Mouse (Mus musculus) bone marrow macrophage, adult 2 months (primary cell): ENCODE measurements around the gene Gm13276. TPM values are rescaled to one million over a fixed set of nuclear protein-coding genes. Genes with fewer than 3 reads are reported as not detected.
"Not testable (repeated sequence)": the region's sequence is repeated elsewhere in the genome, so short reads cannot be mapped to it uniquely, and the experiment has no call there.

ENCODE experiments used
- H3K27ac ChIP-seq: 2 replicates; pipeline ENCODE4 v1.5.1; 2012; ENCODE audit warnings: low read depth, low read length; ENCODE audit not compliant: insufficient read depth
- H3K4me1 ChIP-seq: 2 replicates; pipeline ENCODE4 v1.6.1; 2012; ENCODE audit warnings: low read length; ENCODE audit not compliant: control insufficient read depth, insufficient read depth
- H3K4me3 ChIP-seq: 2 replicates; pipeline ENCODE4 v1.5.1; 2012; ENCODE audit warnings: mild to moderate bottlenecking, low read length, moderate library complexity; ENCODE audit not compliant: insufficient read depth
- CTCF ChIP-seq: IDR thresholded peaks from 2 replicates; pipeline ENCODE4 v1.5.1; 2012; ENCODE audit warnings: low read depth, mild to moderate bottlenecking, low read length, moderate library complexity
- POLR2A ChIP-seq: IDR thresholded peaks from 2 replicates; pipeline ENCODE4 v1.6.1; 2012; ENCODE audit warnings: mild to moderate bottlenecking, low read depth, low read length, borderline replicate concordance
- polyA plus RNA-seq: library from polyadenylated mRNA; stranded (reverse); fragments of >200 nt; gene quantifications from 2 replicates; pipeline ENCODE4 v1.2.4, GENCODE M21; 2012; ENCODE audit not compliant: missing spikeins, insufficient read depth, insufficient read length

The Gm13276 gene
- polyA plus RNA-seq: not detected in 2 replicates

- not testable (repeated sequence) for H3K27ac ChIP-seq, H3K4me1 ChIP-seq, H3K4me3 ChIP-seq
These were observed at the start of gene Gm13276 for GRCm38 (mm10) chr4:88785409-88785808. Gene Gm13276 (plus strand): TSS chr4:88785709.

GRCm38 (mm10) chr4:88738480-88738879 lies 47.0 kb upstream of the Gm13276 start:
- H3K27ac ChIP-seq: no peak overlapping the region
- H3K4me1 ChIP-seq: peaks cover 13% of the 10 kb centered on the region
- no peak overlapping the region for H3K4me3 ChIP-seq
- no peak for TF ChIP-seq POLR2A
- peak; percentile 90 for TF ChIP-seq CTCF

- no peak overlapping the region for H3K4me3 ChIP-seq
- peaks cover 13% of the 10 kb centered on the region for H3K4me1 ChIP-seq
- H3K27ac ChIP-seq: no peak overlapping the region
- TF ChIP-seq POLR2A (no peak), CTCF (no peak)
These were observed 46.5 kb upstream of the Gm13276 start for GRCm38 (mm10) chr4:88739036-88739435.

GRCm38 (mm10) chr4:88741426-88741825 lies 44.1 kb upstream of the Gm13276 start:
- TF ChIP-seq POLR2A (no peak), CTCF (no peak)
- H3K4me3 ChIP-seq: no peak overlapping the region
- H3K4me1 ChIP-seq: peaks cover 13% of the 10 kb centered on the region
- no peak overlapping the region for H3K27ac ChIP-seq

- H3K27ac ChIP-seq: no peak overlapping the region
- TF ChIP-seq POLR2A (no peak), CTCF (no peak)
- no peak overlapping the region for H3K4me3 ChIP-seq
- H3K4me1 ChIP-seq: peaks cover 13% of the 10 kb centered on the region
These were observed 42.6 kb upstream of the Gm13276 start for GRCm38 (mm10) chr4:88742771-88743371.

- no peak overlapping the region for H3K4me3 ChIP-seq
- TF ChIP-seq CTCF: no peak
- no peak for TF ChIP-seq POLR2A
- H3K27ac ChIP-seq: no peak overlapping the region
- H3K4me1 ChIP-seq: peaks cover 11% of the 10 kb centered on the region
These were observed 41.3 kb upstream of the Gm13276 start for GRCm38 (mm10) chr4:88744207-88744606.

GRCm38 (mm10) chr4:88749926-88750325 lies 35.6 kb upstream of the Gm13276 start:
- TF ChIP-seq POLR2A (no peak), CTCF (no peak)
- Histone ChIP-seq H3K4me3 (no peak overlapping the region), H3K27ac (no peak overlapping the region), H3K4me1 (no peaks in the 10 kb centered on the region)

- not testable (repeated sequence) for H3K27ac ChIP-seq, H3K4me3 ChIP-seq, H3K4me1 ChIP-seq
These were observed 30.6 kb upstream of the Gm13276 start, which contains the start of gene Gm13271 for GRCm38 (mm10) chr4:88754818-88755340. Gene Gm13271 (plus strand): TSS chr4:88754868.

GRCm38 (mm10) chr4:88756581-88757513 lies 28.7 kb upstream of the Gm13276 start:
- H3K4me1 ChIP-seq: not testable (repeated sequence)
- H3K27ac ChIP-seq: peak overlapping the region; percentile 59
- peak overlapping the region; percentile 60 for H3K4me3 ChIP-seq

GRCm38 (mm10) chr4:88757628-88758031 lies 27.9 kb upstream of the Gm13276 start:
- TF ChIP-seq CTCF: peak; percentile 13; the same call in 1 of the 2 replicates
- peak overlapping the region; percentile 60 for H3K4me3 ChIP-seq
- H3K4me1 ChIP-seq: not testable (repeated sequence)
- peak overlapping the region; percentile 59; the same call in 1 of the 2 replicates for H3K27ac ChIP-seq

- H3K4me3 ChIP-seq, H3K4me1 ChIP-seq, H3K27ac ChIP-seq: not testable (repeated sequence)
These were observed 26.8 kb upstream of the Gm13276 start for GRCm38 (mm10) chr4:88758751-88759150.

GRCm38 (mm10) chr4:88759610-88760268 lies 25.8 kb upstream of the Gm13276 start, which contains the start of gene Gm13283:
Gene Gm13283 (plus strand): TSS chr4:88760119.
- Histone ChIP-seq H3K27ac (peak within 1 kb of the TSS; percentile 48), H3K4me3 (peak within 1 kb of the TSS; percentile 51)
- not testable (repeated sequence) for H3K4me1 ChIP-seq

- not testable (repeated sequence) for H3K4me1 ChIP-seq
- peak overlapping the region; percentile 51 for H3K4me3 ChIP-seq
- peak overlapping the region; percentile 48 for H3K27ac ChIP-seq
These were observed 25.1 kb upstream of the Gm13276 start for GRCm38 (mm10) chr4:88760431-88760830.

- not testable (repeated sequence) for H3K27ac ChIP-seq, H3K4me3 ChIP-seq, H3K4me1 ChIP-seq
These were observed 23.7 kb upstream of the Gm13276 start for GRCm38 (mm10) chr4:88761776-88762175.
